Mouse (Mus musculus): ENCODE measurements around the gene Pfn3.

GRCm38 (mm10) chr13:55445361-55446091 is 30.5 kb upstream of the Pfn3 start:
- TF ChIP-seq CTCF (conservative IDR thresholded peaks at IDR 0.05 in 1 of 2, IDR thresholded peaks at IDR 0.05 in 1 of 2; ENCODE audit: low read depth in 2 of 2, low read length in 2 of 2) (no peak), EP300 (IDR thresholded peaks at IDR 0.05; ENCODE audit: low read length) (no peak)

All from CH12.LX (cell line).